Mouse (Mus musculus): ENCODE data around the gene Gdpd1. TPM values are rescaled to one million over a fixed set of nuclear protein-coding genes. Genes with fewer than 3 reads are reported as not detected.
"Not testable (repeated sequence)": the region's sequence is repeated elsewhere in the genome, so short reads cannot be mapped to it uniquely, and the experiment has no call there.

Gene Gdpd1
- polyA plus RNA-seq, 1 experiment = 79.5 TPM

DNA sequence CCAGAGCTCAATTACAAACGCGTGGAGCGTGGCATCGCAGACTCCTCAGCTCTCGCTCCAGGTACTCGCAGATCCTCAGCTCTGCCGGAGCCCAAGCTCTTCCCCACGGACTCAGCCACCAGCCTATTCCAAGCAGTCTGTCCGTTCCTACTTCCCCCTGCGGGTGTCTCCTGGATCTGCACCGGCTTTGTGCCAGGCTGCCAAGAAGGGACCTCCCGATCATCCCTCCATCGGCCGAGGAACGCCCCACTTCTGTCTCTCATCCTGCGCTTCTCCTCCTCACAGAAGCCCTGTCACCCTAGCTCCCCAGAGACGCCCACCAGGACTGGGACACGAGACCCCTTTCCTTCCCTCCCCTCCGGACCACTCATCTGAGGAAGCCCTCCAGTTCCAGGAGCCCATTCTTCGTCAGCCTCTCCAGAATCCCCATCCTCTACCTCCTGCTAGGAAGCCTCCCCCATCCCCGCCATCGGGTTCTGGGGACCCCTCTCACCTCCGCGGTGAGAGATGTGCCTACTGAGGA is 458 bp downstream of the Gdpd1 start:
- peak; percentile 59; the same call in 1 of the 2 replicates for TF ChIP-seq CTCF (IDR thresholded peaks at IDR 0.05; ENCODE audit: borderline replicate concordance, extremely low read depth, insufficient read depth, insufficient read length)
- no peak for TF ChIP-seq POLR2A (IDR thresholded peaks at IDR 0.05; ENCODE audit: borderline replicate concordance, extremely low read depth, insufficient read depth, insufficient read length, poor library complexity, severe bottlenecking)
- DNase-seq (ENCODE audit: low read depth) = peak; percentile 89

DNA sequence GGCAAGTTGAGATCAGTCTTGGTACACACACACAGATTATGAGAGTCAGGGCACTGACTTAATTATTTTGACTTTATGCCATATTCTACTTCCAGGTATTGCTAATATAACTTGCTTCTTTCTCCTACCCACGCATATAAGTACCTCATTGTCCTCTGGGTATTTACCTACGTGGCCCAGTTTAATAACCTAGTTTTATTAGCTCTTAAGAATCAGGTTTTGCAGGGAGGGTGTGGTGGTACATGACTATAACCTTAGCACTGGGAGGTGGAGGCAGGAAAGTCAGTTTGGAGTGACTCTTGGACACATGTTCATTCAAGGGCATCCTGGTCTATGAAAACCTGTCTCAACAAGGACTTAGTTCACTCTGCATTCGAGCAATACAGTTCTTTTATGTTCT is 11.8 kb downstream of the Gdpd1 start:
- TF ChIP-seq POLR2A (IDR thresholded peaks at IDR 0.05; ENCODE audit: borderline replicate concordance, extremely low read depth, insufficient read depth, insufficient read length, poor library complexity, severe bottlenecking) (no peak), CTCF (IDR thresholded peaks at IDR 0.05; ENCODE audit: borderline replicate concordance, extremely low read depth, insufficient read depth, insufficient read length) (no peak)
- DNase-seq (ENCODE audit: low read depth) = no peak

DNA sequence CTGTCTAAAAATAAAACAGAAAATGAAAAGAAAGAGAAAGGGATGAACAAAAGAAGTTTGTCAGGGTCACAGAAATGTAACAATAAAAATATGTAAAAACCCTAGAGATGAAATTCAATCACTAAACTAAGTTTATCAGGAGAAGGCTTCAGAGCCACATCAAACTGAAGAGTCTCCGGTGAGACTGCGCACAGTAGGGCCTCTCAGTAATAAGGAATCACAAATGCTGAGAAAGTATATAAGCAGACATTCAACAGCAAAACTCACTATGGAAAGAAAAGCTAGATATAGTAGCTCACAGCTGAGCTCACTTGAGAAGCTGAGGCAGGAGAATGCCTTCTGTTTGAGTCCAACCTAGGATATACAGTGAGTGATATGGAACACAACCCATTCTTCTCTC is 13.5 kb downstream of the Gdpd1 start:
- DNase-seq (ENCODE audit: low read depth) = no peak
- no peak for TF ChIP-seq POLR2A (IDR thresholded peaks at IDR 0.05; ENCODE audit: borderline replicate concordance, extremely low read depth, insufficient read depth, insufficient read length, poor library complexity, severe bottlenecking)
- TF ChIP-seq CTCF (IDR thresholded peaks at IDR 0.05; ENCODE audit: borderline replicate concordance, extremely low read depth, insufficient read depth, insufficient read length) = no peak

DNA sequence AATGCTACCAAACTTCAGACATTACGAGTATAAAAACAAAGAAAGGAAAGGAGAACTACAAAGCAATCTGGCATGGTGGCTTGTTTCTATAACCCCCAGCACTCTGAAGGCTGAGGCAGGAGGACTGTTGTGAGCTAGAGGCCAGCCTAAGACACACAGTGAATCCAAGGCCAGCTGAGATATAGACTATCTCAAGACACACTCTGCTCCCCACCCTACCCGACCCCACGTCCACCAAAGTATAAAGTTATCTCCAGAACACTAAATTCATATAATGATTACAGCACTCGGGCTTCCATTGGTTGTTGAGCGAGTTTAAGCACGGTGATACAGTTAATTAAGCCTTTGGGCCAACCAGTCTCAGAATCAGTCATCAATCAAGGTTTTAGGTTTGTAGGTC is 17.6 kb downstream of the Gdpd1 start:
- no peak for TF ChIP-seq CTCF (IDR thresholded peaks at IDR 0.05; ENCODE audit: borderline replicate concordance, extremely low read depth, insufficient read depth, insufficient read length)
- TF ChIP-seq POLR2A (IDR thresholded peaks at IDR 0.05; ENCODE audit: borderline replicate concordance, extremely low read depth, insufficient read depth, insufficient read length, poor library complexity, severe bottlenecking) = no peak

DNA sequence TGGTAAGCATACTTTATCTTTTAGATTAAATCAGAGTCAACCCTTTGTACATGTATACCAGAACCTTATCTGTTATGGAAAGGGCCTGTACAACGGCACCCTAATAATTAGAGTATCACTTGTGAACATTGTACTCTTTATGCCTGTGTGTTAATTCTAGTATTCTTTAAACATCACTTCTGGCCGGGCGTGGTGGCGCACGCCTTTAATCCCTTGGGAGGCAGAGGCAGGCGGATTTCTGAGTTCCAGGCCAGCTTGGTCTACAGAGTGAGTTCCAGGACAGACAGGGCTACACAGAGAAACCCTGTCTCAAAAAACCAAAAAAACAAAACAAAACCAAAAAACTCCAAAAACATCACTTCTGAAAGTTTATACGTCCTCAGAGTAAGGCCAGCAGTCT is 25.0 kb downstream of the Gdpd1 start:
- not testable (repeated sequence) for DNase-seq (ENCODE audit: low read depth)

More for the DNA sequence above, 17.6 kb downstream of the Gdpd1 start:
- DNase-seq (ENCODE audit: low read depth) = no peak

DNA sequence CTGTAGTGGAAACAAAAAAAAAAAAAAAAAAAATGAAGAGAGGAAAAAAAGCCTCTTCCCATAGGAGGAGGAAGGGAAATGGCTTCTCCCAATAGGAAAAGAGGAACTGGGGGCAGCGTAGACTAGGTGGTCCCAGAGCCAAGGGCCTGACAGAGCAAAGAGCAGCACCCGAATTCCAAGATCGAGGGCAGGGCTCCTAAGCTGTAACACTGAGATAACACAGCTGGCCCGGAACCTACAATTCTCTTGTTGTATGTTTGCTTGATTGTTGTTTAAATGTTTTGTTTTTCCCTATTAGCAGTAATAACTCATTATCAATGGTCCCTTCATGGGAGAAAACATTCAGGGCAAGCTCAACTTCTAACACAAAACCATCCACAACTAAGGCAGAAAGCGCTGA is 26.9 kb downstream of the Gdpd1 start:
- DNase-seq (ENCODE audit: low read depth) = no peak
- no peak for TF ChIP-seq POLR2A (IDR thresholded peaks at IDR 0.05; ENCODE audit: borderline replicate concordance, extremely low read depth, insufficient read depth, insufficient read length, poor library complexity, severe bottlenecking)
- TF ChIP-seq CTCF (IDR thresholded peaks at IDR 0.05; ENCODE audit: borderline replicate concordance, extremely low read depth, insufficient read depth, insufficient read length) = no peak

DNA sequence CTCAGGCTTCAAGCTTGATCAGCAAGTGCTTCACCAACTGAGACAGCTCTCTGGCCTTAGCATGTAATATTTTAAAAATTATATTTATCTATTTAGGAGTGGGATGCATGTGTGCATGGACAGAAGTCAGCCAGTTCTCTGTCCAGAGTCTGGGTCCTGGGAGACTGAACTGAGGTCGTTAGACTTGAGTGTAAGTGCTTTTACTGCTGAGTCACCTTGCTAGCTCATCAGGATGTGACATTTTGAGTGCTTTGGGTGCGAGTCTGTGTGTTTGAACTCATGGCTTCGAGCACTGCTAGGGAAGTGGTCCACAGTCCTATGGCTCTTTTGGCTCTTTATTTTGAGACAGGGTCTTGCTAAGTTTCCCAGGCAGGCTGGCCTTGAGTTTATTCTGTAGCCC is 30.8 kb downstream of the Gdpd1 start:
- TF ChIP-seq CTCF (IDR thresholded peaks at IDR 0.05; ENCODE audit: borderline replicate concordance, extremely low read depth, insufficient read depth, insufficient read length) = no peak
- no peak for TF ChIP-seq POLR2A (IDR thresholded peaks at IDR 0.05; ENCODE audit: borderline replicate concordance, extremely low read depth, insufficient read depth, insufficient read length, poor library complexity, severe bottlenecking)
- DNase-seq (ENCODE audit: low read depth) = no peak

DNA sequence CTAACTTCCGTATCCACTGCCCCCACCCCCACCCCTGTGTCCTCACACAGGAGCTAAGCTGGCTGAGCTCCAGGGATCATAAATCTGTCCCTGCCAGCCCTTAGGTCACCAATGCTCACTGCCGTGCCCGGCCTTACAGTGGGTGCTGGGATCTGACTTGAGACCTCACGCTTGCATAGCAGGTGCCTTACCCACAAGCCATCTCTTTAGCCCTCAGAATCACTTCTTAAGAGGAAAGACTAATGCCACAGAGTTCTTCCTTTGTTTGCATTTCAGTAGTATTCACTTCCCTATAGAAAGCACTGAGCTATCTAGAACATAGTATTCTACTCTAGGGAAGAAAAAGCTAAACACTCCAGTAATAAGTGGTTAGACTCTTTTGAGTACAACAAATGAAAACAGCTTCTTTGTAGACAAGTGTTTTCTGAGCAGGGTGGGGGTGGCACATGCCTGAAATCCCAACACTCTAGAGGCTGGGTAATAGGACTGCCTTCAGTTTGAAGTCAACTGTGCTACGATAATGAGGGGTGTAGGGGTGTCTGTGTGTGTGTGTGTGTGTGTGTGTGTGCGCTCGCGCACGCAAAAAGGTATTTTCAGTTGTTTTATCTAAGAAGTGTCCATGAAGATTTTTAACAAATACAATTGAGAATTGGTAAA is 34.4 kb downstream of the Gdpd1 start:
- TF ChIP-seq CTCF (IDR thresholded peaks at IDR 0.05; ENCODE audit: borderline replicate concordance, extremely low read depth, insufficient read depth, insufficient read length) (no peak), POLR2A (IDR thresholded peaks at IDR 0.05; ENCODE audit: borderline replicate concordance, extremely low read depth, insufficient read depth, insufficient read length, poor library complexity, severe bottlenecking) (no peak)

DNA sequence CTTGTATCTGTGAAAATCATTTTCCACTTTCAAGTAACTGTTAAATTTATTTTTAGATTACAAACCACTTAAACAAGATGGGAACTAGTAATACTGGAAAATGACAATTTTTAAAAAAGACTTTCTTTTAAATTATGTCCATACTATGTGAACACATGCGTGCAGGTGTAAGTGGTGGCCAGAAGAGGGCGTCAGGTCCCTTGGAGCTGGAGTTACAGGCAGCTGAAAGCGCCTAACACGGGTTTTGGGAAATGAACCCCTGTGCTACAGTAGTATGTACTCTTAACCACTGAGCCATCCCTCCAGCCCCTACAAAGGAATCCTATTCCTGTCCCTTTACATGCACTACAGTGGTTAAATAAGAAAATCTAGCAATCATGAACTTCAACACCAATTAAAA is 37.7 kb downstream of the Gdpd1 start:
- no peak for DNase-seq (ENCODE audit: low read depth)
- TF ChIP-seq CTCF (IDR thresholded peaks at IDR 0.05; ENCODE audit: borderline replicate concordance, extremely low read depth, insufficient read depth, insufficient read length) (peak; percentile 34; the same call in 1 of the 2 replicates), POLR2A (IDR thresholded peaks at IDR 0.05; ENCODE audit: borderline replicate concordance, extremely low read depth, insufficient read depth, insufficient read length, poor library complexity, severe bottlenecking) (no peak)

More for the DNA sequence above, 34.4 kb downstream of the Gdpd1 start:
- no peak for DNase-seq (ENCODE audit: low read depth)

DNA sequence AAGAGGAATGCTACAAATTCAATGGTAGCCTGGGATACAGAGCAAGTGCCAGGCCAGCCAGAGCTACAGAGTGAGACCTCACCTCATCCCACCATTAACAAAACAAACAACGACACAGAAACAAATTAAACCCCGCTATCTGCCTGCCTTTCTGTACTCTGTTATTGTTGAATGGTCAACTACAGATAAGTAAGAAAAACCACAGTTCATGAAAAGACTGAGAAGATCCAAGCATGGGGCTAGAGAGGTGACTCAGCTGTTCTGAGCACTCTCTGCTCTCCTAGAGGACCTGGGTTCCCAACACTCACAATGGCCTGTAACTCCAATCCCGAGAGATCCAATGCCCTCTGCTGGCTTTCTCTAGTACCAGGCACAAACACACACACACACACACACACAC is 45.6 kb downstream of the Gdpd1 start:
- no peak for TF ChIP-seq CTCF (IDR thresholded peaks at IDR 0.05; ENCODE audit: borderline replicate concordance, extremely low read depth, insufficient read depth, insufficient read length)

DNA sequence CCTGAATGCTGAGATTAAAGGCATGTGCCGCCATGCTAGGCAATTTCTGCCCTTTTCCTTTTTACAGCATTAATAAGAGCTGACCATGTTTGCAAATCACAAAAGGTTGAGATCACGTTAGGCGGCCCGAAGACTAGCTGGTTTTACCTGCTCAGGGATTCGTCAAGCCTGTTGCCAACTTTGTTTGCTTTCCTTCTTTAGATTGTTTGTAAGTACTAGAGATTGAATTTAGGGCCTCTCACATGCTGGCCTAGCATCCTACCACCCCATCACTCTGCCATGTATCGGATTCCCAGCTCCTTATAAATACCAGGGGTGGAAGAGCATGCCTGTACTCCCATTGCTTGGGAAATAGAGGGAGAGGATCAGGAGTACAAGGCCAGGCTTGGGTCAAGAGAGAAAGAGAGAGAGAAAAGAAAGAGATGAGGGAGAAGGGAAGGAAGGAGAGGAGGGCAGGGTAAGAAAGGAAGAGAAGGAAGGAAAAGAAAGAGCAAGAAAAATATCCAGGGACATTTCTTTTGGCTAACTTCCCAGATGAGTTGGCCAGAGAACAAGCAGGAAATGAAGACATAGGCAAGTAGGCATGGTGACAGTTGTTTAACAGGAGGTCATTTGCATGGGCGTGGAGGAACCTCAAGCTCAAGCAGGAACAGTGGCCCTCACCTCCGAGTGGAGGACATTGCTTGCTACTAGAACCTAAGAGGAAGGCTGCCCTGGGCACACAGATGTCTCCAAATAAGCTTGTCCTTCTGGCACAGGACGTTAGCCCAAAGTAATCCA is 47.6 kb downstream of the Gdpd1 start:
- TF ChIP-seq CTCF (IDR thresholded peaks at IDR 0.05; ENCODE audit: borderline replicate concordance, extremely low read depth, insufficient read depth, insufficient read length) (no peak), POLR2A (IDR thresholded peaks at IDR 0.05; ENCODE audit: borderline replicate concordance, extremely low read depth, insufficient read depth, insufficient read length, poor library complexity, severe bottlenecking) (no peak)
- DNase-seq (ENCODE audit: low read depth) = no peak

More for the DNA sequence above, 45.6 kb downstream of the Gdpd1 start:
- no peak for DNase-seq (ENCODE audit: low read depth)

DNA sequence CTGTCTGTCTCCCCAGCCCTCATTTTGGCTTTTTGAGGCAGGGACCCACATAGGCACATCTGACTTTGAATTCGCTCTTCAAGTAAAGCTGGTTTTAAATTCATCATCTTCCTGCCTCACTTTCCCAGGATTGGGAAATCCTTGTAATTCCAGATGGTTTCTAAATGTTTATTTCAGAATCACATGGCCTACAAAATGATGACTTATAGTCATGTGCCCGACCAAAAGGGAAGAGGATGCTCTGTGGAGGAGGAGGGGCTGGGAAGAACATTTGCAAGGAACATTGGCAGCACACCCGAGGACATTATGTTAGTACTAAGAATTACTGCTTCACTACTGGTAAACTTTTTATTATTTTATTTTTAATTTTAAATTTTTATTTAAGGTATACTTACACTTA is 48.5 kb downstream of the Gdpd1 start:
- TF ChIP-seq POLR2A (IDR thresholded peaks at IDR 0.05; ENCODE audit: borderline replicate concordance, extremely low read depth, insufficient read depth, insufficient read length, poor library complexity, severe bottlenecking) (no peak), CTCF (IDR thresholded peaks at IDR 0.05; ENCODE audit: borderline replicate concordance, extremely low read depth, insufficient read depth, insufficient read length) (no peak)
- DNase-seq (ENCODE audit: low read depth) = no peak

DNA sequence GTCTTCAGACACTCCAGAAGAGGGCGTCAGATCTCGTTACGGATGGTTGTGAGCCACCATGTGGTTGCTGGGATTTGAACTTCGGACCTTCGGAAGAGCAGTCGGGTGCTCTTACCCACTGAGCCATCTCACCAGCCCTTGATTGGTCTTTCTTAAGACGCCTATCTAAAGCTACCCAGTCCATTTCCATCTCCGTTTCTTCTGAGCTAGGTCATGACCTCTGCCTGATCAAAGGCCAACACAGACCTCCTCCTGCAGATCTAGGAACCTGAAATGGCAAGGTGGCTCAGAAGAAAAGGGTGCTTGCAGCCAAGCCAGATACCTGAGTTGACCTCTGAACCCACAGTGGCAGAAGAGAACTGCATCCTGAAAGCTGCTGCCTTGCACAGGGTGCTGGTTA is 50.6 kb downstream of the Gdpd1 start:
- DNase-seq (ENCODE audit: low read depth) = not testable (repeated sequence)

Measured in brain, embryonic 14.5 days (tissue).